Mouse (Mus musculus) E14TG2a.4 (cell line): ENCODE data around the gene Mdc1.

Experiments
- CTCF ChIP-seq: conservative IDR thresholded peaks from 2 replicates; pipeline ENCODE4 v1.5.1; 2014; ENCODE audit warnings: low read length
- NANOG ChIP-seq: IDR thresholded peaks from 2 replicates; pipeline ENCODE4 v1.6.1; 2014; ENCODE audit warnings: borderline replicate concordance, low read length, mixed read lengths
- POU5F1 ChIP-seq: IDR thresholded peaks from 2 replicates; pipeline ENCODE4 v1.6.1; 2014; ENCODE audit warnings: low read length, borderline replicate concordance

DNA sequence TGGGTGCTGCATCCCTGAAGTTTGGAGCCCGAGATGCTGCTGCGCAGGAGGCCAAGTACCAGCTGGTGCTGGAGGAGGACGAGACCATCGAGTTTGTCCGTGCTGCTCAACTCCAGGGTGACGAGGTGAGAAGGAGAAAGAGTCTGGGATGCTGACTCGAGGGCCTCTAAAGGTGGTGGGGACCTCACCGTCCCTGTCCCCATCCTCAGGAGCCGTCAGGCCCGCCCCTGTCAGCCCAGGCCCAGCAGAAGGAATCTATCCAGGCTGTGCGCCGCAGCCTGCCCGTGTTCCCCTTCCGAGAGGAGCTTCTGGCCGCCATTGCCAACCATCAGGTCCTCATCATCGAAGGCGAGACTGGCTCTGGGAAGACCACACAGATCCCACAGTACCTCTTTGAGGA is 41.6 kb downstream of the Mdc1 start:
- TF ChIP-seq CTCF: no peak
- no peak for TF ChIP-seq POU5F1
- no peak for TF ChIP-seq NANOG
